Mouse (Mus musculus) skeletal muscle tissue, postnatal 0 days (tissue): Measurements from ENCODE around the gene Ikzf5. TPM values are rescaled to one million over a fixed set of nuclear protein-coding genes. Genes with fewer than 3 reads are reported as not detected.

ENCODE experiments used
- polyA plus RNA-seq: library from polyadenylated mRNA; unstranded; fragments of >200 nt; fragmentation: Nextera tagmentation; extraction: Ambion mirVana; gene quantifications from 2 replicates; pipeline ENCODE4 v1.2.1, GENCODE M21; 2015

Gene Ikzf5
- 5.7 and 6.1 TPM in 2 replicates for polyA plus RNA-seq

DNA sequence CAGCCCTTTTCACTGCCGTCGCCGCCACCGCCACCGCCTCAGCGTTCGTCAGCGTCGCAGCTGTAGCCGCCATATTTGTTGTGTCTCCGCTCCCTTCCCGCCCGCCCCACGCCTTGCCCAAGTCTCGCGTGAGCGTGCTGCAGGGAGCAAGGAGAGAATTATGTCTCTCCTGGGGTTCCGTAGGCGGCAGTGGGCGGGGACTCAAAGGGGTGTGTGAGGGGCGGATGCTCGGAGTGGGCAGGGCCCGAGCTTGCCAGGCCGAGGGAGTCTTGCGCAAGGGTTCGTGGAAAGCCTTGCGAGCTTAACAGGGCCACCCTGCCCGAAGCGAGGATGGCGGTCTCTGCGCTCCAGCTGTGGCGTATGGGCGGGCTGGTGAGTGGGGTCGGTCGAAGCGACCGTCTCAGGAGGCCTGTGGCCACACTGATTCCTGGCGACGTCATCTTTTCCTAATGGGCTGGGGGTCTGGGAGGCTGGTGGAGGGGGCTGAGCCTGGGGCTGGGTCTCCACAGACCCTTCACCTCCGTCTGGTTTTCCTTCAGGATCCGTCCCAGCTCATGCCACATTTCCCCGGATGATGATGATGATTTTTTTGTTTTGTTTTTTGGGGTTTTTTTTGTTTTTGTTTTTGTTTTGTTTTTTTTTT is at the start of gene Ikzf5, which contains the start of gene Acadsb:
TSS of gene Ikzf5 (minus strand) at position 106 of the 643 bp plus-strand sequence.
TSS of gene Acadsb (plus strand) at position 186 of the 643 bp plus-strand sequence.

DNA sequence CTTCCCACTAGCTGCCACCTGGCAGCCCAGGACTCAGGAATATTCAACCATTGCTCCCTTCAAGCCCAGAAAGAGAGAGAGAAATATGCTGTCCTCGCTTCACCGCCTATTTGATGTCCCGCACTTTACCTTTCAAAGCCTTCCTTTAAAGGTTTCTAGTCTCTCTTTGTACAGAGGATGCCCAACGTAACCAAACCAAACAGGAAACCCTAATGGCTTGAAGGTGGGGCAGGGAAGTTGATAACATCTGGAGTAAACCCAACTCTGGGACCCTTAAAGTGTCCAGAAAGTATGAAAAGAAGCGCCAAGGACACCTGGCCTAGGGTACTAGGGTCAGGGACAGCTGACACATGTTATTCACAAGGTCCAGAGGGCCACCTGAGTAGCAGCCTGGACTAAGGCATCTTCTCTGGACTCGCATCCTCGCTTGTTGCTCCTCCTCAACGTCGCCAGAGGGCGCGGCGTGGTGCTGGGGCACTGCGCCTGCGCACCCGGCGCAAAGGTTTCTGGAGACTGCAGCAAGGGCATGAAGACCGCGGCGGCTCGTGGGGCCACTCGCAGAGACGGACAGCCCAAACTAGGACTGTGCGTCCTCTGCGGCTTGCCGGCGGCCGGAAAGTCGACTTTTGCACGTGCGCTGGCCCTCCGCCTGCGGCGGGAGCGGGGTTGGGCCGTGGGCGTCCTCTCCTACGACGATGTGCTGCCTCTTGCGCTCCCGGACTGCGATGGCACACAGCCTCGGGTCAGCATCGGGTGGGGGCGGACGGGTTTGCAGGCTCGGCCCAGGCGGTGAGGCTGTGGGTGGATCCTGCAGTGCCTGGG is 39.5 kb downstream of the Ikzf5 start, which contains the start of gene Pstk:
TSS of gene Pstk (plus strand) at position 494 of the 822 bp plus-strand sequence.

DNA sequence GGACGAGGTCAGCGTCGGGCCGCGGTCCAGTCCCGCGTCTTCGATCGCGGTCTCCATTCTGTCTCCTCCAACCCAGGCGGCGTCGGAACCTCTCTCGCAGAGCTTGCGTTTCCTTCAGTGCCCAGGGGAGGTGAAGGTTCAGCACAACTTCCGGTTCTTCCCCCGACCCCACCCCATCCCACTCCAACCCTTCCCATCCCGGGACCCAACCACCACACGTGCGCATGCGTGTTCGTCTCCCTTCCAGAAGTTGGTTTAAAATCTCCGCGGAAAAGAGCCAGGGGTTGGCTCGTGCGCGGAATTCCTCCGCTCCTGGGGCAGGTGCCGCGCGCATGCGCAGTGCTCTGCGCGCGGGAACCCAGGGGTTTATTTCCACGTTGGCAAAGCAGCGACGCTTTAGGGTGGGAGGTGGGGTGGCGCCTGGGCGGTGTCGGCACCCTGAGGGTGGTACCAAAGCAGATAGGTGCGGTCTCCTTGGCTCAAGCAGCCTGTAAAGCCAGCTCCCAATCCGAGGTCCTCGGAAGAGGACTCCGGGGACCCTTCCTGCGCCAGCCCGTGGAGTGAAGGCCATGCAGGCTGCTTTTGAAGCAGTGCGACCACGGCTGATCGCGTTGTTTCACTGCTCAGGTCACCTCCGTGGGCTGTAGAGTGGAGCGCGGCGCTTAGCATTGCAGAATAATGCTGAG is 47.6 kb downstream of the Ikzf5 start, which contains the start of gene 2310057M21Rik:
TSS of gene 2310057M21Rik (minus strand) at position 145 of the 686 bp plus-strand sequence.

Other genes with a start within 250 kb of the Ikzf5 start
- gene 5430419D17Rik, start 236.1 kb downstream of the Ikzf5 start, polyA plus RNA-seq: not detected in 2 replicates
- 0.38 and 0.49 TPM in 2 replicates for gene Cuzd1, start 88.2 kb downstream of the Ikzf5 start, polyA plus RNA-seq
- not detected in 2 replicates for gene Fam24b, start 81.0 kb downstream of the Ikzf5 start, polyA plus RNA-seq
- gene Fam24a, start 76.7 kb downstream of the Ikzf5 start, polyA plus RNA-seq: not detected in 2 replicates
- 15.9 and 17.4 TPM in 2 replicates for gene 2310057M21Rik, start 47.8 kb downstream of the Ikzf5 start, polyA plus RNA-seq
- gene Pstk, start 39.4 kb downstream of the Ikzf5 start, polyA plus RNA-seq: 71.6 and 75.7 TPM in 2 replicates
- 76.7 and 83.0 TPM in 2 replicates for gene Acadsb, start 80 bp upstream of the Ikzf5 start, polyA plus RNA-seq
- gene Hmx3, start 132.3 kb upstream of the Ikzf5 start, polyA plus RNA-seq: not detected in 2 replicates
- gene Hmx2, start 138.3 kb upstream of the Ikzf5 start, polyA plus RNA-seq: not detected in 2 replicates
- gene Bub3, start 149.7 kb upstream of the Ikzf5 start, polyA plus RNA-seq: 60.4 and 62.9 TPM in 2 replicates